Mouse (Mus musculus) neural tube, embryonic 14.5 days (tissue): Measurements from ENCODE around the gene Smim15. TPM values are rescaled to one million over a fixed set of nuclear protein-coding genes. Genes with fewer than 3 reads are reported as not detected.
A peak's percentile ranks its signal among the peaks of the same experiment; 100 is the strongest.

Experiments used
- ATAC-seq: fragments of 200-750 bp; cut with Nextera tagmentation; 2 replicates; pipeline ENCODE4 v1.8.0; 2017; ENCODE audit warnings: low read depth, mild to moderate bottlenecking, moderate TSS enrichment, moderate library complexity
- H3K27ac ChIP-seq: fragments of 300-500 bp; sonication (generic); 2 replicates; pipeline ENCODE4 v1.5.1; 2014; ENCODE audit warnings: low read depth, mild to moderate bottlenecking, control low read depth, low read length, moderate library complexity, mixed read lengths
- H3K27me3 ChIP-seq: fragments of 300-500 bp; sonication (generic); 2 replicates; pipeline ENCODE4 v1.6.1; 2014; ENCODE audit warnings: low read length; ENCODE audit not compliant: control insufficient read depth, insufficient read depth
- H3K36me3 ChIP-seq: fragments of 300-500 bp; sonication (generic); 2 replicates; pipeline ENCODE4 v1.6.1; 2014; ENCODE audit warnings: low read length, mixed read lengths; ENCODE audit not compliant: control insufficient read depth, insufficient read depth
- H3K4me1 ChIP-seq: fragments of 300-500 bp; sonication (generic); 2 replicates; pipeline ENCODE4 v1.6.1; 2014; ENCODE audit warnings: low read length; ENCODE audit not compliant: control insufficient read depth, insufficient read depth
- H3K4me2 ChIP-seq: fragments of 300-500 bp; sonication (generic); 2 replicates; pipeline ENCODE4 v1.6.1; 2014; ENCODE audit warnings: mild to moderate bottlenecking, low read depth, low read length, control low read depth
- H3K4me3 ChIP-seq: fragments of 300-500 bp; sonication (generic); 2 replicates; pipeline ENCODE4 v1.5.1; 2014; ENCODE audit warnings: low read depth, low read length, control low read depth, mixed read lengths
- H3K9ac ChIP-seq: fragments of 300-500 bp; sonication (generic); replicated peaks from 2 replicates; pipeline ENCODE4 v1.6.1; 2014; ENCODE audit warnings: low read depth, mild to moderate bottlenecking, control low read depth, low read length, mixed read lengths
- H3K9me3 ChIP-seq: fragments of 300-500 bp; sonication (generic); 2 replicates; pipeline ENCODE4 v1.6.1; 2016; ENCODE audit warnings: low read length; ENCODE audit not compliant: control insufficient read depth
- WGBS: fragments of 180-500 bp; shearing (Covaris S2); extraction: QIAGEN DNeasy Blood & Tissue Kit; methylation state at CpG from one replicate; pipeline ENCODE4 v1.1.7; 2014; 5-methylcytosine and 5-hydroxymethylcytosine counted together
- polyA plus RNA-seq: library from polyadenylated mRNA; unstranded; fragments of >200 nt; fragmentation: Nextera tagmentation; extraction: Ambion mirVana; gene quantifications from 2 replicates; pipeline ENCODE4 v1.2.1, GENCODE M21; 2014

The Smim15 gene
- polyA plus RNA-seq, 1 experiment from 2014 or later, result 34.2 TPM

DNA sequence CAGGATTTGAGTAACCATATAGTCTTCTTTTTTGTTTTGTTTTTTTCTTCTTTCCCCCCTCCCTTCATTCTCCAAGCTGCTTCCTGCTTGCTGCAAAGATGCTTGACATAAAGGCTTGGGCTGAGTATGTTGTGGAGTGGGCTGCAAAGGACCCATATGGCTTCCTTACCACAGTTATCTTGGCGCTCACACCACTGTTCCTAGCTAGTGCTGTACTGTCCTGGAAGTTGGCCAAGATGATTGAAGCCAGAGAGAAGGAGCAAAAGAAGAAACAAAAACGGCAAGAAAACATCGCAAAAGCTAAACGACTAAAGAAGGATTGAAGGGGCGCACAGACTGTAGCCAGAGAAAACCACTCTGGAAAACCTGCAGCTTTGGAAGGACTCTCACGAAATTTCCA, 3.1 kb downstream of the Smim15 start:
- Histone ChIP-seq H3K36me3 (peaks cover 4% of the 10 kb centered on the region; the same call in 1 of the 2 replicates), H3K4me3 (no peak overlapping the region), H3K4me1 (peaks cover 11% of the 10 kb centered on the region), H3K27me3 (no peaks in the 10 kb centered on the region), H3K4me2 (no peak overlapping the region), H3K9ac (no peak overlapping the region), H3K27ac (no peak overlapping the region), H3K9me3 (no peaks in the 10 kb centered on the region)
- ATAC-seq, result no peak
- 84% methylated on average over 6 of the region's 6 CpGs for WGBS

DNA sequence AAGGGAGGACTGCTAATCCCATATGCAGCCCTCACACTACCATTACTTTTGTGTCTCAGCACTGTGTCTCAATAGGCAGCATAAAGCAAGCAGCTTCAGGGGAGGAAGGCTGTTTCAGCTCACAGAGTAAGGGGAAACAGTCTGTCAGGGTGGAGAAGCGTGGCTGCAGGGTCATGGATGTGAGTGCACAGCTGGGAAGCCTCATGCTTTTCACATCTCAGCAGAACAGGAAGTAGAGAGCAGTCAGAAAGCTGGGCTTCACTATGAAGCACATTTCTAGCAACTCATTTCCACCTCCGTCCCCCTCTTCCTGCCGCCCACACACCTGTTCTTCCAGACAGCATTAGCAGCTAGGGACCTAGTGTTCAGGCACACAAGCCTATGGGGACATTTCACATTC, 12.7 kb downstream of the Smim15 start:
- H3K36me3 ChIP-seq, result no peaks in the 10 kb centered on the region
- no peaks in the 10 kb centered on the region for H3K4me1 ChIP-seq
- no peaks in the 10 kb centered on the region for H3K9me3 ChIP-seq
- H3K27ac ChIP-seq, result no peak overlapping the region
- H3K9ac ChIP-seq, result no peak overlapping the region
- no peaks in the 10 kb centered on the region for H3K27me3 ChIP-seq
- WGBS, result 96% methylated on average over 3 of the region's 3 CpGs
- no peak overlapping the region for H3K4me3 ChIP-seq
- no peak overlapping the region for H3K4me2 ChIP-seq
- ATAC-seq, result no peak

DNA sequence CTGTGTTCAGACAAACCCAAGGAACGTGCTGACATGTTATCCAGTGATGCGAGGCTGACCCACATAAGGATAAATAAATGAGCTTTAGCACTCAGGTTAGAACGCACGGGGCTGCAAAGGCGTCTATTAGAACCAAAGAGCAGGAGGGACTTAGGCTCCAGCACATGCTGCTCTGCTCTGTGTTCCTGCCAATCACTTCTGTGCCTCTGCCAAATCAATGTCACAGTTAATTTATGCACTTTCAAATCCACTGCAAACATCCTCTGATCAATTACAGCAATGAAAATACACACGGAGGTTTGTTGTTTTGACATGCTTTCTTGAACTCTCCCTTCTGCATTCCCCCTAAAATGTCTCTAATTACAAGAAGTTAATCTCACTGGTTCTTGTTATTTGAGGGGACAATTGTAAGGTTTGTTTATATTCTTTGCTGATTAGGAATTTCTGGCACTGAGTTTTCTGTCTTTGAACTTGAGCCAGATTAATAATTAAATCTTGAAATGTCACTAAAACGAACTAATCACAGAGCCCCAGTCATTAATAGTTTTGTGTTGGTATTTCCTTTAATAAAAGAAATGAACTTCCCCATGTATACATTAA, 16.1 kb downstream of the Smim15 start:
- Histone ChIP-seq H3K36me3 (no peaks in the 10 kb centered on the region), H3K9ac (no peak overlapping the region), H3K4me3 (no peak overlapping the region), H3K4me1 (no peaks in the 10 kb centered on the region), H3K9me3 (no peaks in the 10 kb centered on the region), H3K27me3 (no peaks in the 10 kb centered on the region), H3K27ac (no peak overlapping the region), H3K4me2 (no peak overlapping the region)
- ATAC-seq, result peak; percentile 51; the same call in 1 of the 2 replicates
- WGBS, result 45% methylated on average over 7 of the region's 7 CpGs

DNA sequence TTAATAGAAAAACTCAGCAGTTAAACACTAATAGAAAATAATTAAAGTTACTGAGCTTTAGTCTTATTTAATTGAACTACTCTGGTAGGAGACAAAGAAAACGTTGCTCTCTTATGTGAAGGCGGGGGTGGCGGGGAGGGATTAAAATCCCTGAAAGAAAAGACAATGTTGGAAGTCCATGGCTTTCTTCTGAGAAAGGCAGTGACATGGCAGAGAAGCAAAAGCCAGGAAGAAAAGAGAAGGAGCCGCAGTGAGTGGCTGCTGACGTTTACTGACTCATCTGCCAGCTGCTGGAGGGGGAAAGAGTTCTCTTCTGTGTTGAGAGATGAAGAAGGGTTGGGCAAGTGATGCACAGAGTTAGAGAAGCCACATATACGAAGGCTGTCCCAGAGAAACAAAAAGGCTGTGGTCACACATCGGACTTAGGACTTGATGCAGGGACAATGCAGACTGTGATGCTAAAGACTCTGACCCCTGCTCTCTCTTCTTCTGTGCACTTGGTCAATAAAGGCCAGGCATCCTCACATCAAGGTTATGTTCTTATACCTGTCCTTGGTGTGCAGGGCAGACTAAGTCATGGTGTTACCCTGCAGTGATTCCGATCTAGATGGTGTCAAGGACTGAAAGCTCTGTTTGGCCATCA, 16.8 kb downstream of the Smim15 start:
- Histone ChIP-seq H3K9me3 (no peaks in the 10 kb centered on the region), H3K4me3 (no peak overlapping the region), H3K9ac (no peak overlapping the region), H3K27me3 (no peaks in the 10 kb centered on the region), H3K36me3 (no peaks in the 10 kb centered on the region), H3K4me1 (no peaks in the 10 kb centered on the region), H3K4me2 (no peak overlapping the region), H3K27ac (no peak overlapping the region)
- no peak for ATAC-seq
- 59% methylated on average over 8 of the region's 8 CpGs for WGBS

DNA sequence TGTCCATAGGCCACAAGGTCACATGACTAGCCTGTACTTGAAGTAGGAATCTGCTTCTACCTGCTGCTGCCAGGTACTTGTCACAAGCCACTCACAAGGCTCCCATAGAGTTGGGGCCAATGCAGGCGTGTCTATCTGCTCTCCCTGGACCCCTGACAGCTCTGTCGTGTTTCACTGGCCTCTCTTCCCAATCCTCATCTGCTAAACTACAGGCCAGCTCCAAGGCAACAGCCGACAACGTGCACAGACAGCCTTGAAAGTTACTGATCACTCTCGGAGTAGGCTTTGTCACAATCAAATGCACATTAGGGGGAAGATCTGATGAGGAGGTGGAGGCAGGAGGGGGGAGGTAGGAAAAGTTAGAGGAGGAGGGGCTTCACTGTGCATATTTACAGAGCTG, 18.7 kb downstream of the Smim15 start:
- Histone ChIP-seq H3K36me3 (no peaks in the 10 kb centered on the region), H3K4me2 (no peak overlapping the region), H3K4me3 (no peak overlapping the region), H3K27ac (no peak overlapping the region), H3K27me3 (no peaks in the 10 kb centered on the region), H3K9me3 (no peaks in the 10 kb centered on the region), H3K9ac (no peak overlapping the region), H3K4me1 (no peaks in the 10 kb centered on the region)
- WGBS, result 73% methylated on average over 5 of the region's 5 CpGs
- ATAC-seq, result no peak

DNA sequence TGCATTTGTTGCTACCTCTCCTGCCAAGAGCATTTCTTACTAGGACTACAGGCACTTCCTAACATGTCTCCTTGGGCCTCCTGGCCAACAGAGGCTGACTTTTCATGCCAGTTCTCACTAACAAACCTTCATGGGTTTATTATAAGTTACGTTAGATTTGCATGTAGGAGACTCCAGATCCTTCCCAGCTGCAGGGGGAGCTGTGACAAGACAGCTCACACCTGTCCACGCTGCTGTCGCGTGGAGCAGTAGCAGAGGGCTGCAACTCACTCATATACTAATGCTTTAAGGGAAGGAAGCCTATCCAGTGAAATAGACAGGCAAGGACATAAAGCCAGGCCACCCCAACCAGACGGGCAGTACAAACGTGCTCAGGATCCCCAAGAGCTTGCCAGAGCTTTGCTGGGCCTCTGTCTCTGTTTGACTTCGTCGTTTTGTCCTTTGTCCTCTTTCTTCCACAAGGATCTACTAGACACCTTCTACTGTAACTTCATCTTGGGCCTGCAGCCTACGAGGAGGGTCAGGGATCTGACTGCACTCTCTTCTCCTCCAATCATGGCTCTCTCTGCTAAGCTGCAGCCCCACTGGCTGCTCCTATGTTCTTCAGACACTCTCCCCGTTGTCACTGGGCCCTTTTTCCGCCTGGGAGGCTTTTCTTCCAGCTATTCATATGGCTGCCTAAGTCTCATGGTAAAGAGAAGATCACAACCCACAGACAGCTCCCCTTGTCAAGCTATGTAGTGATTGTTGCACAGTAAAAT, 19.3 kb downstream of the Smim15 start:
- WGBS, result 74% methylated on average over 11 of the region's 11 CpGs
- no peaks in the 10 kb centered on the region for H3K27me3 ChIP-seq
- no peak overlapping the region for H3K4me2 ChIP-seq
- ATAC-seq, result no peak
- H3K36me3 ChIP-seq, result no peaks in the 10 kb centered on the region
- no peak overlapping the region for H3K27ac ChIP-seq
- no peak overlapping the region for H3K9ac ChIP-seq
- H3K4me3 ChIP-seq, result no peak overlapping the region
- no peaks in the 10 kb centered on the region for H3K9me3 ChIP-seq
- H3K4me1 ChIP-seq, result no peaks in the 10 kb centered on the region

DNA sequence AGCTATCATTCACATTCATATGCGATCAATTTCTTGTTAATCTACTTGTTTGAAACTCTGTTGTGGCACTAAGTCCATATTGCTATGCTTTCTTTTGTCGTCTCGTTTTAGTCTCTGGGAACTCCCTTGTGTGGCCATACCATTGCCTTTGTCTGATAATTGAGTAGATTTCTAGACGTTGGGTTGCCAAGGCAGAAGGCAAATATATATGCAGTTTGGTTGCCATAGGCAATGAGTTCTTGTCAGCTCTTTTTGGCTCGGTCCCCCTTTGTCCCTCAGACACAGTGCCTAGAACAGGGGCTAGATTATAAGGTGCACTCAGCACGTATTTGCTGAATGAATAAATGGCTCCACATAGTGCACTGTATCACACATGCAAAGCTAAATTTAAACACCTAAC, 20.1 kb downstream of the Smim15 start:
- 31% methylated on average over 6 of the region's 6 CpGs for WGBS
- no peak for ATAC-seq
- no peaks in the 10 kb centered on the region for H3K9me3 ChIP-seq

DNA sequence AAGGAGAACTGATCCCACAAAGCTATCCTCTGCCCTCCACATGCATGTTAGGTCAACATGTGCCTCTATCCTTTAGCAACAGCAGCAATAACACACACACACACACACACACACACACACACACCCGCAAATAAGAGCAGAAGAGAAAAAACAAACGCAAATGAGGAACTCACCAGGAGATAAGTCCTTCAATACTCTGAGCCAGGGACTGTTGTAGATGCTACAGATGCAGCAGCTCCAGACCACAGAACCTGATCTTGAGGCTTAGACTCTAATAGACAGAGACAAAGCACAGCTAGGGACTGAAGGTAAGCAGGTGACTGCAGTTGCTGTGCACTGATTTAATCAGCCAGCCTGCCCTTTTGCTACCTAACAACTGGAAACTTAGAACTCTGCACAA, 21.8 kb downstream of the Smim15 start:
- Histone ChIP-seq H3K4me1 (no peaks in the 10 kb centered on the region), H3K36me3 (no peaks in the 10 kb centered on the region), H3K27me3 (no peaks in the 10 kb centered on the region), H3K9me3 (no peaks in the 10 kb centered on the region), H3K27ac (no peak overlapping the region), H3K9ac (no peak overlapping the region), H3K4me2 (no peak overlapping the region), H3K4me3 (no peak overlapping the region)
- 84% methylated on average over 2 of the region's 2 CpGs for WGBS
- ATAC-seq, result no peak

More for the DNA sequence above, 20.1 kb downstream of the Smim15 start:
- H3K4me3 ChIP-seq, result no peak overlapping the region
- no peak overlapping the region for H3K27ac ChIP-seq
- no peak overlapping the region for H3K4me2 ChIP-seq
- no peak overlapping the region for H3K9ac ChIP-seq
- H3K4me1 ChIP-seq, result no peaks in the 10 kb centered on the region
- H3K36me3 ChIP-seq, result no peaks in the 10 kb centered on the region
- no peaks in the 10 kb centered on the region for H3K27me3 ChIP-seq

DNA sequence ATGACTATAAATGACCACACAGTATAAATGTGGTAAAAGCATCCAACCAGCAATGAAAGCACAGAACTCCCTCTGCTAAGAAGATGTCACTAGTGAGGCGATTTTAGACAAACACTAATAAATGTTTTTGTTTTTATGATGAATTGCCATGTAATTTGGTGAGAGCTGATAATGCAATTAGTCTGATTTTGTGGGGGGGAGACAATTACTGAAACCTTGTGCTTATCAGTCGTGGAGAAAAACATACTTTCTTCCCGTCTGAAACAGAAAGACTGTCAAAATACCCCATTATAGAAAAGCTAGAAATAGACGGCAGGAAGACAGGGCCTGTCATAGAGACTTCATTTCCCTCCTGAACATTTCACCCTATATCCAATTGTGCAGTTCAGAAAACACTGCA, 24.9 kb downstream of the Smim15 start:
- Histone ChIP-seq H3K4me1 (no peaks in the 10 kb centered on the region), H3K27ac (no peak overlapping the region), H3K36me3 (no peaks in the 10 kb centered on the region), H3K4me3 (no peak overlapping the region), H3K4me2 (no peak overlapping the region), H3K27me3 (no peaks in the 10 kb centered on the region), H3K9ac (no peak overlapping the region), H3K9me3 (no peaks in the 10 kb centered on the region)
- ATAC-seq, result no peak
- WGBS, result 82% methylated on average over 4 of the region's 4 CpGs
